Mouse (Mus musculus): ENCODE measurements around the gene 4930578G10Rik.
"Not testable (repeated sequence)": the region's sequence is repeated elsewhere in the genome, so short reads cannot be mapped to it uniquely, and the experiment has no call there.

The 4930578G10Rik gene

DNA sequence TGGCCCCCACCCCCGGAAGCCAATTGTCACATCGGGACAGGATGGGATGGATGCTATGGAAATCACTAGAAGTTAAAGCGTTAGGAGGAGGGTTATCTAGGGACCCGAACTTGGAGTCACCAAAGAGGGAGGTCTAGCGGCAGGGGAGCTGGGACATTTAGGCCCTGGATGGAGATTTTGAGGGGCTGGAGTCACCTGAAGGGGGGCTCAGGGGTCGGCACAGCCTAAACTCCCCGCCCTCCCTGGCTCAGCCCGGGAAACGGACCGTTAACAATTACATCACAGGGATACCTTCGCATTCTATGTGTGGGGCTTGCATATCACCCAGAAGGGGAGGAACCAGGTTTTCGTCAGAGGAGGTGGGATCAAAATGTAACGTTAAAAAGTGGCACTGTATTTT, at the start of gene 4930578G10Rik:
4930578G10Rik (plus strand) TSS at position 301 of the 400 bp plus-strand sequence.
- not testable (repeated sequence) for DNase-seq (ENCODE audit: low spot score in 2 of 2)

- not testable (repeated sequence) for DNase-seq (ENCODE audit: low spot score in 2 of 2)
These were observed 21.1 kb downstream of the 4930578G10Rik start, which contains the start of gene Ccl19 for GRCm38 (mm10) chr4:42756477-42756876. Ccl19 (minus strand) TSS chr4:42756577.

GRCm38 (mm10) chr4:42773893-42774292, 38.5 kb downstream of the 4930578G10Rik start, which contains the start of gene Ccl21a:
Ccl21a (minus strand) TSS chr4:42773993.
- not testable (repeated sequence) for DNase-seq (ENCODE audit: low spot score in 2 of 2)

DNA sequence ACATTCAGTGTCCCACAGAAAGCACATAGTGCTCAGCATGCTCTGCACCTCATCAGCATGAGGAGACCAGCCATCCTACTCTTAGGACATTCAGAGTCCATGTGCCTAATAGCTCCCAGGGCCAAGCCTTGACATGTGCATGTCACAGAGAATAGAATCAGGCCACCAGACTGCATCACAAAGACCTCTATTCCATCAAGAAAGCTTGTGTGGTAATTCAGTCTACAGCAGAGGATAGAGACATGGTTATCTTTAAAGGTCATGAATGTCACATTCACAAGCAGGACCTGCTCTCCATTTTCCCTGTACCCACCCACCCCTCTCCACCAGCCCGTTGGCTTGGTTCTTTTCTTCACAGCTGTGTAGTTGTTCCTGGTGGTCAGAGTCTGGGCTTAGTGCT, 118.4 kb downstream of the 4930578G10Rik start, which contains the start of gene Fam205a1:
Fam205a1 (minus strand) TSS at position 101 of the 400 bp plus-strand sequence.
- not testable (repeated sequence) for DNase-seq (ENCODE audit: low spot score in 2 of 2)

GRCm38 (mm10) chr4:42856671-42857070, 121.3 kb downstream of the 4930578G10Rik start, which contains the start of gene Gm12394:
Gm12394 (minus strand) TSS chr4:42856771.
- DNase-seq (ENCODE audit: low spot score in 2 of 2): not testable (repeated sequence)

GRCm38 (mm10) chr4:42860483-42860882, 125.1 kb downstream of the 4930578G10Rik start:
- not testable (repeated sequence) for DNase-seq (ENCODE audit: low spot score in 2 of 2)

DNA sequence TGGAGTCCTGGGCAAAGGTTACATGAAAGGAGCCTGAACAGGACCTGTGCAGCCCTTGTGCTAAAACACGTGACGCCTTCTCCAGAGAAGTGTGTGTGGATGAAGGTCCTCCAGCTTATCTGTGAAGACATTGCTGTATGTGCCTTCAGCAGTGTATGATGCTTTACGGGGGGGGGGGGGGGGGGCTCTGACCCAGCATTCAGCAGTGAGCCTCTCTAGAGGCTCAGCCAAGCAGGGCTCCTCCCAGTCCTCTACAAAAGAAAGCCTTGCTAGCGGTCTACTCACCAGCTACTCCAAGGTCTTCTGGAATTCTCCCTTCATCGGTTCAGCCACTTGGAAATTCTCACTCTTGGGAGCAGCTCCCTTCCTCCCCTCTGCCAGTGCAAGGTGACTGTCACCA, 128.1 kb downstream of the 4930578G10Rik start:
- DNase-seq (ENCODE audit: low spot score in 2 of 2): not testable (repeated sequence)

DNA sequence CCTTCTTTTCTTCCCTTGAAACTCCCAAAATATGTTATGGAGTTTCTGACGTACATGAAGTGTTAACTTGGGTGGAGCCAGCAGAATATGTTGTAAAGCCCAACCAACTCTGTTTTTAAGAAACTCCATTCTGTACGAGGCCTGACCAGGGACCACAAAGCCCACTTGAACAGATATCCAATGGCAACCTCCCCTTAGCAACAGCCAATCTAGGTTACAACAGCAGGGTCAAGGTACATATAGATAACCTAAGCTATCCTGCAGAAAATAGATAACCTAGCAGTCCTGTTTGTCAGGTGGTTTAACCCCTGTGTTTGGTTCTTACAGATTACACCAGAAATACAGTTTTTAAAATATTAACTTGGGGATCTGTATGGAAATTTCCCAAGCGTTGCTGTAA, 132.0 kb downstream of the 4930578G10Rik start:
- no peak for DNase-seq (ENCODE audit: low spot score in 2 of 2)

- DNase-seq (ENCODE audit: low spot score in 2 of 2): no peak
These were observed 132.8 kb downstream of the 4930578G10Rik start for GRCm38 (mm10) chr4:42868193-42868592.

DNA sequence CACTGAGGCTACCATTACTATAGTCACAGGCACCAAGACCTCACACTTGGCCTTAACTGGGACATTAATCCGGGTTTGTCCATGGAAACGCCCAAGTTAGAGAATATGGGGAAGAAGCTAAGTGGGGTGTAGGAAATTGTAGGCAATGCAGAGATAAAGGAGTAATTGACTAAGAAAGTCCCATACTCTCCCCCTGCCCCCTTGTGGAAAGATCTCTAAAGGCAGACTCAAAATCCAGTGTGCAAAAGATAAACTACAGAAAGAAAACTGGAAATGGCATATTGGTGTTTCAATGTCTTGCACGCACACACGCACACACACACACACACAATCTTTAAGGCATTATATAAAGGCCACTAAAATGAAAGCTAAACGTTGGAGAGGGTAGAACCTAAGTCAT, 135.4 kb downstream of the 4930578G10Rik start:
- no peak for DNase-seq (ENCODE audit: low spot score in 2 of 2)

GRCm38 (mm10) chr4:42872151-42872550, 136.8 kb downstream of the 4930578G10Rik start:
- DNase-seq (ENCODE audit: low spot score in 2 of 2): no peak

DNA sequence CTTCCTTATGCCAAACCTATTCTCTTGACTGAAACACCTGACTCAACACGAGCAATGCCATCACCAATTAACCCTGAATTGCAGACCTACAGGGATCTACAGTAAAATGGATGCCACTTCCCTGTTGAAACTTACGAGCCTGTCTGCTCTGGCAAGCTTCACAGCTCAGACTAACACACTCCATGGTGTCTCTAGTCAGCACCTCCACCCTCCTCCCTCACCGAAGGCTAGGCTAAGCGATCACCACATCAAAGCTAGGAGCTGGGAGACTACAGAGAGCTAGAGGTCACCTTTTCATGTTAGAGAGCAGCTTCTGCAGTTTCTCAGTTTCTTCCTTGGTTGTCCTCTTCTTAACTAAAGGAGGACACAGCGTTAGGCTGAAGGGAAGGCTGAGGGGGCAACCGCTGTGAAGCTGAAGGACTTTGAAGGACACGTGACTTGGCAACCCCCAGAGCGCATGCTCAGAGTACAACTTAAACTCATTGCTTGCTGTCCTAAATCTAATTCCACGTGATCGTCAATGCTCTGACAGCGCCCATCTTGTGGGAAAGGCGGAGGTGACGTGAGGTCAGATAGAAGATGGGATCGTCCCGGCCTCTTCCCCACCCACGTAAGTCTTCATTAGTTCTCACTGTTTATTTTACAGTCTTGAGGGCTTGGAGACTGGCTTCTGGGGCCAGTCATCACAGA, 137.5 kb downstream of the 4930578G10Rik start:
- no peak for DNase-seq (ENCODE audit: low spot score in 2 of 2)

- no peak for DNase-seq (ENCODE audit: low spot score in 2 of 2)
These were observed 138.8 kb downstream of the 4930578G10Rik start, which contains the start of gene Fam205c for GRCm38 (mm10) chr4:42874134-42874533. Fam205c (minus strand) TSS chr4:42874234.

GRCm38 (mm10) chr4:42876586-42877291, 141.4 kb downstream of the 4930578G10Rik start:
- peak; percentile 27 to 30 for DNase-seq (ENCODE audit: low spot score in 2 of 2)

- DNase-seq (ENCODE audit: low spot score in 2 of 2): no peak
These were observed 142.3 kb downstream of the 4930578G10Rik start for GRCm38 (mm10) chr4:42877657-42878056.

GRCm38 (mm10) chr4:42879829-42880676, 144.7 kb downstream of the 4930578G10Rik start:
- no peak for DNase-seq (ENCODE audit: low spot score in 2 of 2)

DNA sequence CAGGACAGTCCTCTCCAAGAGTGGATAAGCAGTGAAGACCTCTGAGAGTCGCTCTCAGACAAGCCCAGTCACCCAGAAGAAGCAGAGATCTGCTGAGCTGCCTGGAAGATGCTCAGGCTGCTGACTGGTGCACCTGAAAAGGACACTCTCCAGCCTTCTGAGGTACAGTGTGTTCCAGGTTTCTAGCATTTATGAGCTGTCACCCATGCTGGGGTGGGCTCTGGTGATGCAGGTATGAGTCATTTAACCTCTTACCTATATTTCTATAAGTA, 145.3 kb downstream of the 4930578G10Rik start:
- DNase-seq (ENCODE audit: low spot score in 2 of 2): no peak

GRCm38 (mm10) chr4:42886926-42887325, 151.6 kb downstream of the 4930578G10Rik start:
- no peak for DNase-seq (ENCODE audit: low spot score in 2 of 2)

- DNase-seq (ENCODE audit: low spot score in 2 of 2): no peak
These were observed 153.5 kb downstream of the 4930578G10Rik start for GRCm38 (mm10) chr4:42888806-42889205.

GRCm38 (mm10) chr4:42891176-42891575, 155.8 kb downstream of the 4930578G10Rik start:
- DNase-seq (ENCODE audit: low spot score in 2 of 2): no peak

DNA sequence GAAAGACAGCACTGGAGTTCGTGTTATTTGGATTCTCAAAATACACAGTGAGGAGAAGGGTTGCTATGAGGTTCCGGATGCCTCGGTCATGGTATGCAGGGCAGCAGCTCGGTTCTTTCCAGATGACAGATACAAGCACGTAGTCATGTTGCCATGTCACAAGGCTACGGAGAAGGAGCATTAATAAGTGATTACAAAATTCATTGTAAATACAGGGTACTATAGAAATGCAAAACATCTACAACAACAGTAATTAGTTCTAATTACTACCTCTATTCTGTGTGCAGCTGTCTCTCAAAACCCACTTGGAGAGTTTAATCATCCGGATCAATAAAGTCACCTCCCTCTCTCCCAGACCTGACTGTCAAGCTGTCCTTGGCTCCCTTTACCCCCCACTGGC, 159.8 kb downstream of the 4930578G10Rik start:
- no peak for DNase-seq (ENCODE audit: low spot score in 2 of 2)
